Mouse (Mus musculus): Measurements from ENCODE around the gene Plcb4.

DNA sequence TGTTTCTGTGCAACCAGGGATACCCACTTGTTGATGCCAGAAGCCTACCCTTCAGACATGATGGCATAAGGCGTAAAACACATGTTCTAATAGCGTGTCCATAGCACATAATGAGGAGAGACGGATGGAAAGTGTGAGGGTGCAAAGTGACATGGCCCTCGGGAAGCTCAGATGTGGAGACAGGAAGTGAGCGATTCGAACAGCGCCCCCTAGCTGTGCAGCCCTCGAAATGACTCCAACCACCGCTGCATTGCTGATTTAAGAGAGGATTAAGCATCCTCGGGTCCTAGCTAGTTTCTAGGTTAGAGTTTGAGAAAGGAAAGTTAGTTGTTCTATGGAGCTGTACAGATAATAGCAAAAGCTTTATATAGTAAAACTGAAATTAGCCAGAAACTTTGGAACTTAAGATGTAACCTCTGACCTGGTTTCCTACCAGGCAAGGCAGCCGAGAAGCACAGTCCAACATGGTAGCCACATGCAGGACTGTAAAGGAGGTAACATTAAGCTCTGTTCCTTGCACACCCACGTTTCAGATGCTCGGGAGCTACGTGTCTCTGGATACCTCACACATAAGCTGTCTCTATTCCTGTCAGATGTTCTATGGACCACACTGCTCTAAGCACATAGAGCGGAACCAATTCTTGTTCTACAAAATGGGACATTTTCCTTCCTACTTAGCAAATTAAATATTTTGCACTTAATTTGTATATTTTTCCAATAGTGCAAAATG is 326.9 kb downstream of the Plcb4 start:
- TF ChIP-seq CTCF (IDR thresholded peaks at IDR 0.05) (peak; percentile 48), EP300 (IDR thresholded peaks at IDR 0.05) (no peak)

Data from lung, postnatal 0 days (tissue).